Mouse (Mus musculus) megakaryocyte, embryonic 14.5 days (primary cell): Measurements from ENCODE around the gene Btbd11.

Experiments
- FLI1 ChIP-seq: IDR thresholded peaks from 2 replicates; pipeline ENCODE4 v1.6.1; 2012; ENCODE audit warnings: low read length, inconsistent platforms, mixed read lengths
- GATA1 ChIP-seq: IDR thresholded peaks from 3 replicates; pipeline ENCODE4 v1.6.1; 2012; ENCODE audit warnings: mixed read lengths, low read length, inconsistent platforms, borderline replicate concordance

- TF ChIP-seq GATA1: no peak
- TF ChIP-seq FLI1: no peak
Measured at GRCm38 (mm10) chr10:85507270-85508050, 120.8 kb downstream of the Btbd11 start.
